Mouse (Mus musculus) myocyte (in vitro differentiated cells): ENCODE measurements around the gene Cdh15. TPM values are rescaled to one million over a fixed set of nuclear protein-coding genes. Genes with fewer than 3 reads are reported as not detected.

Source experiments
- H3K27me3 ChIP-seq: one replicate; pipeline ENCODE4 v1.6.1; 2011; ENCODE audit not compliant: control insufficient read depth, insufficient read depth, insufficient read length
- H3K36me3 ChIP-seq: one replicate; pipeline ENCODE4 v1.6.1; 2011; ENCODE audit not compliant: control insufficient read depth, insufficient read depth
- H3K4me2 ChIP-seq: one replicate; pipeline ENCODE4 v1.6.1; 2011; ENCODE audit warnings: low read depth, control low read depth
- H3K4me3 ChIP-seq: one replicate; pipeline ENCODE4 v1.5.1; 2011; ENCODE audit warnings: mild to moderate bottlenecking, control low read depth, moderate library complexity
- H3K79me2 ChIP-seq: one replicate; pipeline ENCODE4 v1.6.1; 2011; ENCODE audit not compliant: control insufficient read depth, insufficient read depth
- H3ac ChIP-seq: one replicate; pipeline ENCODE4 v1.6.1; 2011; ENCODE audit not compliant: control insufficient read depth, insufficient read length
- CEBPB ChIP-seq: IDR thresholded peaks from 2 replicates; pipeline ENCODE4 v1.6.1; 2011; ENCODE audit warnings: mild to moderate bottlenecking, moderate library complexity; ENCODE audit not compliant: poor library complexity, insufficient read depth, severe bottlenecking
- E2F4 ChIP-seq: IDR thresholded peaks from one replicate; pipeline ENCODE4 v1.6.1; 2011; ENCODE audit warnings: mild to moderate bottlenecking, control low read depth, moderate library complexity; ENCODE audit not compliant: insufficient read depth
- MAX ChIP-seq: IDR thresholded peaks from one replicate; pipeline ENCODE4 v1.6.1; 2011; ENCODE audit warnings: low read depth, mild to moderate bottlenecking, control low read depth
- MYOD1 ChIP-seq, 3 experiments: IDR thresholded peaks; one replicate each; pipeline ENCODE4 v1.6.1; 2011; ENCODE audit warnings: control low read depth in 2 of 3, low read depth in 2 of 3, mild to moderate bottlenecking in 2 of 3, moderate library complexity in 1 of 3; ENCODE audit not compliant: insufficient read length in 2 of 3, control insufficient read depth in 1 of 3
- MYOG ChIP-seq, 3 experiments: IDR thresholded peaks; one replicate each; pipeline ENCODE4 v1.6.1; 2011; ENCODE audit warnings: control low read depth in 2 of 3, low read depth in 2 of 3, mild to moderate bottlenecking in 2 of 3; ENCODE audit not compliant: insufficient read length in 2 of 3, control insufficient read depth in 1 of 3, insufficient read depth in 1 of 3
- POLR2A ChIP-seq: IDR thresholded peaks from one replicate; pipeline ENCODE4 v1.6.1; 2011; ENCODE audit warnings: low read depth, mild to moderate bottlenecking, control low read depth, moderate library complexity; ENCODE audit not compliant: insufficient read length
- POLR2AphosphoS2 ChIP-seq: IDR thresholded peaks from one replicate; pipeline ENCODE4 v1.6.1; 2011; ENCODE audit warnings: low read depth, control low read depth; ENCODE audit not compliant: insufficient read length
- REST ChIP-seq: IDR thresholded peaks from one replicate; pipeline ENCODE4 v1.6.1; 2011; ENCODE audit warnings: mild to moderate bottlenecking, control low read depth, moderate library complexity; ENCODE audit not compliant: insufficient read depth, insufficient read length
- SRF ChIP-seq: IDR thresholded peaks from one replicate; pipeline ENCODE4 v1.6.1; 2011; ENCODE audit warnings: low read depth; ENCODE audit not compliant: control insufficient read depth, insufficient read length
- TCF12 ChIP-seq: IDR thresholded peaks from one replicate; pipeline ENCODE4 v1.6.1; 2011; ENCODE audit warnings: mild to moderate bottlenecking, control low read depth; ENCODE audit not compliant: poor library complexity, insufficient read depth, severe bottlenecking
- TCF3 ChIP-seq: IDR thresholded peaks from one replicate; pipeline ENCODE4 v1.6.1; 2011; ENCODE audit warnings: low read depth, control low read depth; ENCODE audit not compliant: insufficient read length
- USF1 ChIP-seq: IDR thresholded peaks from one replicate; pipeline ENCODE4 v1.6.1; 2011; ENCODE audit warnings: low read depth, mild to moderate bottlenecking, control low read depth, moderate library complexity
- polyA plus RNA-seq: library from polyadenylated mRNA; unstranded; fragments of >200 nt; fragmentation: generic; extraction: Trizol; gene quantifications from one replicate; pipeline ENCODE4 v1.2.1, GENCODE M21; 2012; ENCODE audit warnings: missing spikeins

Gene Cdh15
- polyA plus RNA-seq, 1 experiment, result 401 TPM

DNA sequence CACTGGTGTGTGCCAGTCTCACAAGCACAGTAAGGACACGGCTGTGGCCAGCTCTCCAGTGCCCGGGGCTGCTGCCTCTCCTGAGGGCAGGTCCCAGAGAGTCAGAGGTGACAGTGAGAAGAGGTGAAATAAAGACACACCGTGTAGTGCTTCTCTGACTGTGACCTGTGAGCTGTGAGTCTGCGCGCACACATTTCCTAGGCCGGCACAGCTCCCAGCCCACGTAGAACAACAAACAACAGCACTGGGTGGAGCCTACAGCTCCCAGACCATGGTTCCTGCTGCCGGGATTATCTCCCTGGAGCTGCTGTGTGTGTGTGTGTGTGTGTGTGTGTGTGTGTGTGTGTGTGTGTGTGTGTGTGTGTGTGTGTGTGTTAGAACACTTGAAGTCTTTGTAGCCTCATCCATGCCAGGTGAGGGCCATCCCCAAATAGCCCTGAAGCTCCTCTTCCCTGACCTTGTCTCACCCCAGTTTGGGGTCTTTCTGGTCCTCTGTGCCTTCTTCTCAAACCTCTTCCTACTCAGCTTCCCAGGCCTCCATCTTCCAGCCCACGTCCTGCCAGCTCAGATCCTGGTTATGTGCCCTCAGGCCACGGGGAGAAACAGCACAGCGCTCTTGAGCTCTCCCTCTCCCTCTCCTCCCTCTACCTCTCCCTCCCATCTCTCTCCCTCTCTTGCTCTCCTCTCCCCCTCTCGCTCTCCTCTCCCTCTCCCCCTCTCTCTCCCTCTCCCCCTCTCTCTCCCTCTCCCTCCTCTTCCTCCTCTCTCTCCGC is 29.9 kb upstream of the Cdh15 start:
- no peak overlapping the region for H3ac ChIP-seq
- H3K27me3 ChIP-seq, result peaks cover 42% of the 10 kb centered on the region
- no peak for TF ChIP-seq REST
- TF ChIP-seq MAX, result no peak
- no peak for TF ChIP-seq MYOD1 (IDR thresholded peaks at IDR 0.05; ENCODE audit: control insufficient read depth in 1 of 3, insufficient read length in 2 of 3, low read depth in 2 of 3)
- TF ChIP-seq USF1, result no peak
- no peak overlapping the region for H3K4me2 ChIP-seq
- H3K4me3 ChIP-seq, result no peak overlapping the region
- H3K36me3 ChIP-seq, result no peaks in the 10 kb centered on the region
- H3K79me2 ChIP-seq, result no peaks in the 10 kb centered on the region

DNA sequence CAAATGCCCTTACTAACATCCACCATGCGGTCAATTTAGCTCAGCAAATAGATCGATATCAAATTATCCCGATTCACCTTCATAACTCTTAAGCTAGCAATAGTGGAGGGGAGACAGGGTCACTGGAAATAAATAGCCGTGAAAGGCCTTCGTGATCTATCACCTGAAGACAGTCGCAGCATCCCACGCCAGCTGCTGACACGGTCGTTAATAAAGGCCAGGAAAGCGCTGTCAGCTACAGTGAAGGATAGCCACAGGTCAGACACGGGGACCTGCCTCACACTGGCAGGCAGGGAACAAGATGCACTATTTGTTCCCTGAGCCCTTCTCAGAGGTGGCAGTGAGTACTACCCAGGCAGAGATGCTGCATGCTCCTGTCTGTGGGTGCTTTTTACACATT is 28.0 kb upstream of the Cdh15 start:
- Histone ChIP-seq H3K4me2 (no peak overlapping the region), H3K79me2 (no peaks in the 10 kb centered on the region), H3K36me3 (no peaks in the 10 kb centered on the region), H3ac (no peak overlapping the region), H3K4me3 (no peak overlapping the region), H3K27me3 (peaks cover 34% of the 10 kb centered on the region)
- no peak for TF ChIP-seq CEBPB
- no peak for TF ChIP-seq USF1
- TF ChIP-seq E2F4, result no peak
- no peak for TF ChIP-seq REST
- TF ChIP-seq TCF3, result no peak
- TF ChIP-seq SRF, result no peak

- H3K27me3 ChIP-seq, result peaks cover 35% of the 10 kb centered on the region
- no peak overlapping the region for H3ac ChIP-seq
- H3K4me2 ChIP-seq, result no peak overlapping the region
- TF ChIP-seq POLR2AphosphoS2 (no peak), CEBPB (no peak), POLR2A (no peak), SRF (no peak), REST (no peak), USF1 (no peak), TCF3 (no peak), TCF12 (no peak), E2F4 (no peak), MYOD1 (IDR thresholded peaks at IDR 0.05; ENCODE audit: control insufficient read depth in 1 of 3, insufficient read length in 2 of 3, low read depth in 2 of 3) (no peak), MAX (no peak), MYOG (IDR thresholded peaks at IDR 0.05; ENCODE audit: control insufficient read depth in 1 of 3, insufficient read depth in 1 of 3, insufficient read length in 2 of 3, low read depth in 2 of 3) (no peak)
- no peak overlapping the region for H3K4me3 ChIP-seq
- H3K79me2 ChIP-seq, result no peaks in the 10 kb centered on the region
- H3K36me3 ChIP-seq, result no peaks in the 10 kb centered on the region
Observed at GRCm38 (mm10) chr8:122824571-122824970, 23.2 kb upstream of the Cdh15 start.

- Histone ChIP-seq H3K4me2 (no peak overlapping the region), H3K36me3 (no peaks in the 10 kb centered on the region), H3ac (no peak overlapping the region), H3K27me3 (peaks cover 35% of the 10 kb centered on the region), H3K4me3 (no peak overlapping the region), H3K79me2 (no peaks in the 10 kb centered on the region)
- no peak for TF ChIP-seq CEBPB
- no peak for TF ChIP-seq TCF12
- no peak for TF ChIP-seq E2F4
- TF ChIP-seq MAX, result no peak
- TF ChIP-seq POLR2A, result no peak
- TF ChIP-seq MYOG (IDR thresholded peaks at IDR 0.05; ENCODE audit: control insufficient read depth in 1 of 3, insufficient read depth in 1 of 3, insufficient read length in 2 of 3, low read depth in 2 of 3), result no peak
- TF ChIP-seq TCF3, result no peak
- no peak for TF ChIP-seq REST
- no peak for TF ChIP-seq USF1
- no peak for TF ChIP-seq POLR2AphosphoS2
- TF ChIP-seq MYOD1 (IDR thresholded peaks at IDR 0.05; ENCODE audit: control insufficient read depth in 1 of 3, insufficient read length in 2 of 3, low read depth in 2 of 3), result no peak
- no peak for TF ChIP-seq SRF
Observed at GRCm38 (mm10) chr8:122824986-122825385, 22.8 kb upstream of the Cdh15 start.

- Histone ChIP-seq H3K36me3 (no peaks in the 10 kb centered on the region), H3K4me2 (no peak overlapping the region), H3K27me3 (peaks cover 35% of the 10 kb centered on the region), H3K4me3 (no peak overlapping the region), H3ac (no peak overlapping the region), H3K79me2 (no peaks in the 10 kb centered on the region)
- TF ChIP-seq MYOG (IDR thresholded peaks at IDR 0.05; ENCODE audit: control insufficient read depth in 1 of 3, insufficient read depth in 1 of 3, insufficient read length in 2 of 3, low read depth in 2 of 3), result no peak
- no peak for TF ChIP-seq SRF
- TF ChIP-seq MYOD1 (IDR thresholded peaks at IDR 0.05; ENCODE audit: control insufficient read depth in 1 of 3, insufficient read length in 2 of 3, low read depth in 2 of 3), result no peak
- no peak for TF ChIP-seq POLR2A
- no peak for TF ChIP-seq CEBPB
- no peak for TF ChIP-seq MAX
- TF ChIP-seq USF1, result no peak
- no peak for TF ChIP-seq TCF12
- TF ChIP-seq POLR2AphosphoS2, result no peak
- TF ChIP-seq E2F4, result no peak
Observed at GRCm38 (mm10) chr8:122825408-122825807, 22.4 kb upstream of the Cdh15 start.
